Mouse (Mus musculus): Measurements from ENCODE around the gene Creb3. TPM values are rescaled to one million over a fixed set of nuclear protein-coding genes. Genes with fewer than 3 reads are reported as not detected.

Creb3 gene
- polyA plus RNA-seq, 1 experiment = 52.4 TPM

DNA sequence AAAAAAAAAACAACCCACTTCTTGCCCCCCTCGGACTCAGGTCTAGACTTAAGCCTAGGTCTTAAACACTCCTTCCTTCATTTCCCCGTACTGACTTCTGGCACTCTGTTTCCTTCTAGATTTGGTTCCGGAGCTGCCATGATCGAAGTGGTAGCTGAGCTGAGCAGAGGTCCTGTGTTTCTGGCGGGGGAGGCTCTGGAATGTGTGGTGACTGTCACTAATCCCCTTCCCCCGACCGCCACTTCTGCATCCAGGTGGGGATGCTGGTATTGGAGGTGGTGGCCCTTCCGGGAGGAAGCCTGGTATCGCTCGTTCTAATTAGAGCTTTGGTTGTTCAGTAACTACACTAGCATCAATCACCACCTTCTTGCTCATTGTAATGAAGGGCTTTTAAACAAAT, 17.1 kb downstream of the Creb3 start:
- TF ChIP-seq CEBPB (IDR thresholded peaks at IDR 0.05; ENCODE audit: low read depth) = no peak
- TF ChIP-seq MYOG (IDR thresholded peaks at IDR 0.05; ENCODE audit: control insufficient read depth, extremely low read depth, insufficient read length) = no peak
- no peak for TF ChIP-seq FOSL1 (IDR thresholded peaks at IDR 0.05; ENCODE audit: insufficient read depth, low read length, poor library complexity, severe bottlenecking)
- TF ChIP-seq USF1 (IDR thresholded peaks at IDR 0.05; ENCODE audit: low read depth) = no peak
- TF ChIP-seq CTCF (IDR thresholded peaks at IDR 0.05; ENCODE audit: control insufficient read depth, insufficient read depth, insufficient read length) = no peak
- TF ChIP-seq MAX (IDR thresholded peaks at IDR 0.05) = no peak
- TF ChIP-seq MYOD1 (IDR thresholded peaks at IDR 0.05; ENCODE audit: control insufficient read depth, insufficient read length, low read depth) = no peak
- H3K36me3 ChIP-seq (ENCODE audit: control insufficient read depth, insufficient read depth) = peaks cover 32% of the 10 kb centered on the region
- H3ac ChIP-seq (ENCODE audit: control insufficient read depth, insufficient read length, low read depth) = peak overlapping the region; percentile 99
- H3K79me3 ChIP-seq (ENCODE audit: low read depth) = peaks cover 3% of the 10 kb centered on the region
- H3K4me3 ChIP-seq (ENCODE audit: insufficient read depth, poor library complexity, severe bottlenecking) = peak overlapping the region; percentile 75
- H3K79me2 ChIP-seq (ENCODE audit: control insufficient read depth, insufficient read depth) = peaks cover 33% of the 10 kb centered on the region
- H3K27me3 ChIP-seq (ENCODE audit: control insufficient read depth, insufficient read depth, insufficient read length) = no peaks in the 10 kb centered on the region

- TF ChIP-seq FOSL1 (IDR thresholded peaks at IDR 0.05; ENCODE audit: insufficient read depth, low read length, poor library complexity, severe bottlenecking) (no peak), MYOD1 (IDR thresholded peaks at IDR 0.05; ENCODE audit: control insufficient read depth, insufficient read length, low read depth) (no peak), CTCF (IDR thresholded peaks at IDR 0.05; ENCODE audit: control insufficient read depth, insufficient read depth, insufficient read length) (no peak), MYOG (IDR thresholded peaks at IDR 0.05; ENCODE audit: control insufficient read depth, extremely low read depth, insufficient read length) (no peak), USF1 (IDR thresholded peaks at IDR 0.05; ENCODE audit: low read depth) (no peak)
- peak overlapping the region; percentile 75 for H3K4me3 ChIP-seq (ENCODE audit: insufficient read depth, poor library complexity, severe bottlenecking)
- peak overlapping the region; percentile 21 for H3ac ChIP-seq (ENCODE audit: control insufficient read depth, insufficient read length, low read depth)
- peaks cover 33% of the 10 kb centered on the region for H3K79me2 ChIP-seq (ENCODE audit: control insufficient read depth, insufficient read depth)
- peaks cover 33% of the 10 kb centered on the region for H3K36me3 ChIP-seq (ENCODE audit: control insufficient read depth, insufficient read depth)
- peaks cover 3% of the 10 kb centered on the region for H3K79me3 ChIP-seq (ENCODE audit: low read depth)
- no peaks in the 10 kb centered on the region for H3K27me3 ChIP-seq (ENCODE audit: control insufficient read depth, insufficient read depth, insufficient read length)
These were observed 17.6 kb downstream of the Creb3 start for GRCm38 (mm10) chr4:43579731-43580130.

- H3K27me3 ChIP-seq (ENCODE audit: control insufficient read depth, insufficient read depth, insufficient read length) = no peaks in the 10 kb centered on the region
- H3K36me3 ChIP-seq (ENCODE audit: control insufficient read depth, insufficient read depth) = peaks cover 33% of the 10 kb centered on the region
These were observed 18.6 kb downstream of the Creb3 start for GRCm38 (mm10) chr4:43580721-43581120.

GRCm38 (mm10) chr4:43581381-43581780, 19.2 kb downstream of the Creb3 start:
- Histone ChIP-seq H3K27me3 (ENCODE audit: control insufficient read depth, insufficient read depth, insufficient read length) (no peaks in the 10 kb centered on the region), H3K79me3 (ENCODE audit: low read depth) (peaks cover 3% of the 10 kb centered on the region), H3K4me3 (ENCODE audit: insufficient read depth, poor library complexity, severe bottlenecking) (no peak overlapping the region), H3K36me3 (ENCODE audit: control insufficient read depth, insufficient read depth) (peaks cover 33% of the 10 kb centered on the region), H3ac (ENCODE audit: control insufficient read depth, insufficient read length, low read depth) (no peak overlapping the region), H3K79me2 (ENCODE audit: control insufficient read depth, insufficient read depth) (peaks cover 31% of the 10 kb centered on the region)
- TF ChIP-seq MYOD1 (IDR thresholded peaks at IDR 0.05; ENCODE audit: control insufficient read depth, insufficient read length, low read depth) (no peak), USF1 (IDR thresholded peaks at IDR 0.05; ENCODE audit: low read depth) (no peak), MYOG (IDR thresholded peaks at IDR 0.05; ENCODE audit: control insufficient read depth, extremely low read depth, insufficient read length) (no peak), MAX (IDR thresholded peaks at IDR 0.05) (no peak), FOSL1 (IDR thresholded peaks at IDR 0.05; ENCODE audit: insufficient read depth, low read length, poor library complexity, severe bottlenecking) (no peak), CEBPB (IDR thresholded peaks at IDR 0.05; ENCODE audit: low read depth) (no peak), CTCF (IDR thresholded peaks at IDR 0.05; ENCODE audit: control insufficient read depth, insufficient read depth, insufficient read length) (no peak)

More at GRCm38 (mm10) chr4:43580721-43581120, 18.6 kb downstream of the Creb3 start:
- H3K79me2 ChIP-seq (ENCODE audit: control insufficient read depth, insufficient read depth) = peaks cover 33% of the 10 kb centered on the region
- H3K4me3 ChIP-seq (ENCODE audit: insufficient read depth, poor library complexity, severe bottlenecking) = no peak overlapping the region
- TF ChIP-seq MAX (IDR thresholded peaks at IDR 0.05) (no peak), MYOD1 (IDR thresholded peaks at IDR 0.05; ENCODE audit: control insufficient read depth, insufficient read length, low read depth) (no peak), CTCF (IDR thresholded peaks at IDR 0.05; ENCODE audit: control insufficient read depth, insufficient read depth, insufficient read length) (no peak), FOSL1 (IDR thresholded peaks at IDR 0.05; ENCODE audit: insufficient read depth, low read length, poor library complexity, severe bottlenecking) (no peak), CEBPB (IDR thresholded peaks at IDR 0.05; ENCODE audit: low read depth) (no peak), MYOG (IDR thresholded peaks at IDR 0.05; ENCODE audit: control insufficient read depth, extremely low read depth, insufficient read length) (no peak)
- H3ac ChIP-seq (ENCODE audit: control insufficient read depth, insufficient read length, low read depth) = no peak overlapping the region
- H3K79me3 ChIP-seq (ENCODE audit: low read depth) = peaks cover 3% of the 10 kb centered on the region

GRCm38 (mm10) chr4:43582241-43582640, 20.1 kb downstream of the Creb3 start:
- Histone ChIP-seq H3ac (ENCODE audit: control insufficient read depth, insufficient read length, low read depth) (no peak overlapping the region), H3K27me3 (ENCODE audit: control insufficient read depth, insufficient read depth, insufficient read length) (no peaks in the 10 kb centered on the region), H3K79me2 (ENCODE audit: control insufficient read depth, insufficient read depth) (peaks cover 23% of the 10 kb centered on the region), H3K36me3 (ENCODE audit: control insufficient read depth, insufficient read depth) (peaks cover 33% of the 10 kb centered on the region), H3K79me3 (ENCODE audit: low read depth) (peaks cover 3% of the 10 kb centered on the region), H3K4me3 (ENCODE audit: insufficient read depth, poor library complexity, severe bottlenecking) (no peak overlapping the region)
- TF ChIP-seq USF1 (IDR thresholded peaks at IDR 0.05; ENCODE audit: low read depth) (no peak), FOSL1 (IDR thresholded peaks at IDR 0.05; ENCODE audit: insufficient read depth, low read length, poor library complexity, severe bottlenecking) (no peak), CEBPB (IDR thresholded peaks at IDR 0.05; ENCODE audit: low read depth) (no peak), CTCF (IDR thresholded peaks at IDR 0.05; ENCODE audit: control insufficient read depth, insufficient read depth, insufficient read length) (no peak), MYOG (IDR thresholded peaks at IDR 0.05; ENCODE audit: control insufficient read depth, extremely low read depth, insufficient read length) (no peak), MYOD1 (IDR thresholded peaks at IDR 0.05; ENCODE audit: control insufficient read depth, insufficient read length, low read depth) (peak; percentile 10), MAX (IDR thresholded peaks at IDR 0.05) (no peak)

DNA sequence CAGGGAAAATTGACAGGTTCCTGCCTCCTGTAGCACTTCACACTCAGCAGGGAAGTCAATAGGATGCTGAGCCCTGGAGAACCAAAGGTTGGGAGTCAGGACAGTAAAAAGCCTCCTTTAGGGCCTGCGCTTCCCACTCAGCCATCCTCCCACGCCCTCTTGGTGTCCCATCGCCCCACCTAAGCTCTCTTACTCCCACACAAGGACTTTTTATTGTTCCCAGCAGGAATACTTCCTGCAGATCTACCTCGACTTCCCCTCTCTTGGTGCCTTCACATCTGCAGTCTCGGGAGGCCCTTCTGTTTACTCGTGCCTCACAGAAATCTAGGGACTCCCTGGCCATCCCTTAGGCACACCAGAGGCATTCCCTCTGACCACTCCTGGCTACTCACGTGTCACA, 21.3 kb downstream of the Creb3 start:
- Histone ChIP-seq H3K79me3 (ENCODE audit: low read depth) (peaks cover 3% of the 10 kb centered on the region), H3K79me2 (ENCODE audit: control insufficient read depth, insufficient read depth) (peaks cover 12% of the 10 kb centered on the region), H3K36me3 (ENCODE audit: control insufficient read depth, insufficient read depth) (peaks cover 33% of the 10 kb centered on the region), H3K4me3 (ENCODE audit: insufficient read depth, poor library complexity, severe bottlenecking) (no peak overlapping the region), H3ac (ENCODE audit: control insufficient read depth, insufficient read length, low read depth) (no peak overlapping the region), H3K27me3 (ENCODE audit: control insufficient read depth, insufficient read depth, insufficient read length) (no peaks in the 10 kb centered on the region)
- TF ChIP-seq MAX (IDR thresholded peaks at IDR 0.05) (no peak), MYOD1 (IDR thresholded peaks at IDR 0.05; ENCODE audit: control insufficient read depth, insufficient read length, low read depth) (no peak), MYOG (IDR thresholded peaks at IDR 0.05; ENCODE audit: control insufficient read depth, extremely low read depth, insufficient read length) (no peak), FOSL1 (IDR thresholded peaks at IDR 0.05; ENCODE audit: insufficient read depth, low read length, poor library complexity, severe bottlenecking) (no peak)
